Mouse (Mus musculus) intestine, embryonic 14.5 days (tissue): ENCODE data around the gene Rasgrf1. TPM values are rescaled to one million over a fixed set of nuclear protein-coding genes. Genes with fewer than 3 reads are reported as not detected.

Experiments
- ATAC-seq: fragments of 200-750 bp; cut with Nextera tagmentation; replicated peaks from 2 replicates; pipeline ENCODE4 v1.8.0; 2017; ENCODE audit warnings: low read depth, moderate number of reproducible peaks, moderate TSS enrichment, moderate library complexity; ENCODE audit not compliant: low FRiP score, low TSS enrichment
- DNase-seq: peaks from one replicate; pipeline ENCODE4 v3.0.0-alpha.2; 2018; ENCODE audit warnings: low spot score
- H3K27ac ChIP-seq: fragments of 300-500 bp; sonication (generic); 2 replicates; pipeline ENCODE4 v1.5.1; 2014; ENCODE audit warnings: low read depth, mild to moderate bottlenecking, control low read depth
- H3K27me3 ChIP-seq: fragments of 300-500 bp; sonication (generic); replicated peaks from 2 replicates; pipeline ENCODE4 v1.6.1; 2014; ENCODE audit warnings: low read length, control low read depth; ENCODE audit not compliant: control insufficient read depth, insufficient read depth
- H3K36me3 ChIP-seq: fragments of 300-500 bp; sonication (generic); 2 replicates; pipeline ENCODE4 v1.6.1; 2014; ENCODE audit warnings: low read length, control low read depth; ENCODE audit not compliant: control insufficient read depth, insufficient read depth
- H3K4me1 ChIP-seq: fragments of 300-500 bp; sonication (generic); replicated peaks from 2 replicates; pipeline ENCODE4 v1.6.1; 2014; ENCODE audit warnings: low read length, control low read depth, mixed read lengths; ENCODE audit not compliant: control insufficient read depth, insufficient read depth
- H3K4me2 ChIP-seq: fragments of 300-500 bp; sonication (generic); 2 replicates; pipeline ENCODE4 v1.6.1; 2014; ENCODE audit warnings: low read length
- H3K4me3 ChIP-seq: fragments of 300-500 bp; sonication (generic); 2 replicates; pipeline ENCODE4 v1.5.1; 2014; ENCODE audit warnings: low read depth, low read length, control low read depth, mixed read lengths
- H3K9ac ChIP-seq: fragments of 300-500 bp; sonication (generic); 2 replicates; pipeline ENCODE4 v1.6.1; 2014; ENCODE audit warnings: mild to moderate bottlenecking, low read length
- H3K9me3 ChIP-seq: fragments of 300-500 bp; sonication (generic); 2 replicates; pipeline ENCODE4 v1.6.1; 2016; ENCODE audit warnings: low read length, control low read depth; ENCODE audit not compliant: control insufficient read depth
- WGBS: fragments of 180-500 bp; shearing (Covaris S2); extraction: QIAGEN DNeasy Blood & Tissue Kit; methylation state at CpG from one replicate; pipeline ENCODE4 v1.1.7; 2014; 5-methylcytosine and 5-hydroxymethylcytosine counted together
- polyA plus RNA-seq: library from polyadenylated mRNA; unstranded; fragments of >200 nt; fragmentation: Nextera tagmentation; extraction: Ambion mirVana; gene quantifications from 2 replicates; pipeline ENCODE4 v1.2.1, GENCODE M21; 2014

The Rasgrf1 gene
- polyA plus RNA-seq, 1 experiment from 2014 or later, result 0.35 TPM

DNA sequence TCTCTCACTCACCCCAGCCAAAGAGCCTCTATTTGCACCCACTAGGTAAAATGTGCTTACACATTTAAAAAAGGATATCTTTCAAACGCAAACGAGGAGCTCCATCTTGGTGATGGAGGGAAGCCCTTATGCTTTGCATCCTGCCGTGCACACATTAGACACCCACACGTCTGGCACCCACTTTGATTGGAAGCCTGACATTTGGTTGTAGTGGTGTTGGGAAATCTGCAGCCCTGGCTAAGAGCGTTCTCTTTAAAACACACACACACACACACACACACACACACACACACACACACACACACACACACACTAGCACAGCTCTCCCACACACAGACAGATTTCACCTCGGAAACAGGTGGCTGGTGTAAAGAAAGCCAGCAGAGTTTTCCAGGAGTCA is 111.2 kb downstream of the Rasgrf1 start:
- H3K9ac ChIP-seq, result no peak overlapping the region
- no peaks in the 10 kb centered on the region for H3K4me1 ChIP-seq
- no peaks in the 10 kb centered on the region for H3K9me3 ChIP-seq
- H3K36me3 ChIP-seq, result no peaks in the 10 kb centered on the region
- DNase-seq, result no peak
- H3K4me3 ChIP-seq, result no peak overlapping the region
- no peaks in the 10 kb centered on the region for H3K27me3 ChIP-seq
- no peak overlapping the region for H3K27ac ChIP-seq
- H3K4me2 ChIP-seq, result no peak overlapping the region
- ATAC-seq, result no peak
- WGBS, result 78% methylated on average over 6 of the region's 6 CpGs

GRCm38 (mm10) chr9:90021442-90021841 is 111.7 kb downstream of the Rasgrf1 start:
- Histone ChIP-seq H3K4me1 (no peaks in the 10 kb centered on the region), H3K4me2 (no peak overlapping the region), H3K27ac (no peak overlapping the region), H3K36me3 (no peaks in the 10 kb centered on the region), H3K9me3 (no peaks in the 10 kb centered on the region), H3K9ac (no peak overlapping the region), H3K27me3 (no peaks in the 10 kb centered on the region), H3K4me3 (no peak overlapping the region)
- 84% methylated on average over 4 of the region's 4 CpGs for WGBS
- no peak for DNase-seq
- no peak for ATAC-seq

DNA sequence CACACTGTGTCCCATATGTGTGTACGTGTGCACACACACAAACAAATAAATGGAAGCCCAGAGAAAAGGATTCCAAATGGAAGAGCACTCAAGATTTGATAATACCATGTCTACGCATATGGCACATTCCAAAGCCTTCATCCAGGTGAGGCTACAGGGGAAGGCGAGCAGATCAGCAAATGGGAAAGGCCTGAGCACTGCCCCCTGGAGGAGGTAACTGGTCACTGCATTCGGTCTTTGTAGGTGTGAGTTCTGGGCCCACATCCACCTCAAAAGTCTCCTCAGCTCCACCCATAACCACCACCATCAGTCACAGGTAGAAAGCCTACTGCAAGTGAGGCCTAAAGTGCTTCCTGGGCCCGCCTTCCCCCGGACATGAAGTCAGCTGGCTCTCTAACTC is 118.0 kb downstream of the Rasgrf1 start:
- H3K9ac ChIP-seq, result no peak overlapping the region
- DNase-seq (no peak), ATAC-seq (no peak)
- H3K9me3 ChIP-seq, result no peaks in the 10 kb centered on the region
- H3K4me1 ChIP-seq, result no peaks in the 10 kb centered on the region
- no peak overlapping the region for H3K4me2 ChIP-seq
- WGBS, result 93% methylated on average over 6 of the region's 6 CpGs
- no peak overlapping the region for H3K4me3 ChIP-seq
- H3K27ac ChIP-seq, result no peak overlapping the region
- H3K27me3 ChIP-seq, result no peaks in the 10 kb centered on the region
- no peaks in the 10 kb centered on the region for H3K36me3 ChIP-seq

DNA sequence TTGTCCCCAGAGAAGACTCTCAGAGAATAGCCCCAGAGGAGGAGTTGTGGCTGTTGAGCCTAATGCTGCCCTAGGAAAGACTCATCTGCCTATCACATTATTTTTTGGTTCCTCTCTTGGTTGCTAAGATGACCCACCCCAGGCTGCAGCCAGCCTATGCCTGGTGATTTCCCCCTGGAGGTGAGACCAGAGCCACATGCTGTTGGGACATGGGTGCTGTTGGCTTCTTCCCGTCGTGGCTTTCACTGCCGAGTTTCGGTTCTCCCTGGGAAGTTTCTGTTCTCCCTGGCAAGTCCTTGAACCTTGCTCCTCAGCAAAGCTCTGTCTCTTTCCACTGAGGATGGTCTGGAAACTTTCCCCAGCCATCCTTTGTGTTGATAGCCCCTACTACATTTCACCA is 124.2 kb downstream of the Rasgrf1 start:
- WGBS, result 93% methylated on average over 4 of the region's 4 CpGs
- no peaks in the 10 kb centered on the region for H3K4me1 ChIP-seq
- no peak overlapping the region for H3K27ac ChIP-seq
- ATAC-seq (no peak), DNase-seq (no peak)
- no peak overlapping the region for H3K9ac ChIP-seq
- H3K27me3 ChIP-seq, result no peaks in the 10 kb centered on the region
- H3K4me2 ChIP-seq, result no peak overlapping the region
- H3K36me3 ChIP-seq, result no peaks in the 10 kb centered on the region
- no peak overlapping the region for H3K4me3 ChIP-seq
- no peaks in the 10 kb centered on the region for H3K9me3 ChIP-seq

GRCm38 (mm10) chr9:90035168-90035567 is 125.5 kb downstream of the Rasgrf1 start:
- ATAC-seq, result no peak
- 78% methylated on average over 2 of the region's 2 CpGs for WGBS

DNA sequence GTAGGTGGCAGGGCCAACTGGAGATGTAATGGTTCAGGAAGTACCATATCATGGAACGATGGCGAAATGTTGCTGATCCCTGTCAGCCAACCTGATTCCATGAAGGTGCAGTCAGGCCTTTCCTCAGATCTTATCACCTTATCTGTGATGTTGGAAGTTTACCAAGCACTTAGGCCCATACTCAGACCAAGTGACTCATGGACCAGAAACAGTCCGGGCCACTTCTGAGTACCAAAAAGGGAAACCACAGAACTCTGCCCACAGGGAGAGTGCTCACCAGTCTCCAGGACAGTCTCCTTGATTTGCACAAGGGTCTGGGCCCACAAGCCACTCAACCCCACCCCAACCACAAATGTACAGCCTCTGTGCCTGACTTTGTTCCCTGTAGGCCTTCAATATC is 126.1 kb downstream of the Rasgrf1 start:
- no peaks in the 10 kb centered on the region for H3K36me3 ChIP-seq
- H3K9ac ChIP-seq, result no peak overlapping the region
- H3K27me3 ChIP-seq, result no peaks in the 10 kb centered on the region
- DNase-seq (no peak), ATAC-seq (no peak)
- H3K4me3 ChIP-seq, result no peak overlapping the region
- H3K9me3 ChIP-seq, result no peaks in the 10 kb centered on the region
- 86% methylated on average over 3 of the region's 3 CpGs for WGBS
- H3K4me1 ChIP-seq, result no peaks in the 10 kb centered on the region
- no peak overlapping the region for H3K27ac ChIP-seq
- H3K4me2 ChIP-seq, result no peak overlapping the region

More at GRCm38 (mm10) chr9:90035168-90035567, 125.5 kb downstream of the Rasgrf1 start:
- no peaks in the 10 kb centered on the region for H3K9me3 ChIP-seq
- H3K9ac ChIP-seq, result no peak overlapping the region
- H3K4me3 ChIP-seq, result no peak overlapping the region
- H3K27me3 ChIP-seq, result no peaks in the 10 kb centered on the region
- DNase-seq, result no peak
- no peak overlapping the region for H3K27ac ChIP-seq
- H3K4me2 ChIP-seq, result no peak overlapping the region
- no peaks in the 10 kb centered on the region for H3K4me1 ChIP-seq
- H3K36me3 ChIP-seq, result no peaks in the 10 kb centered on the region

DNA sequence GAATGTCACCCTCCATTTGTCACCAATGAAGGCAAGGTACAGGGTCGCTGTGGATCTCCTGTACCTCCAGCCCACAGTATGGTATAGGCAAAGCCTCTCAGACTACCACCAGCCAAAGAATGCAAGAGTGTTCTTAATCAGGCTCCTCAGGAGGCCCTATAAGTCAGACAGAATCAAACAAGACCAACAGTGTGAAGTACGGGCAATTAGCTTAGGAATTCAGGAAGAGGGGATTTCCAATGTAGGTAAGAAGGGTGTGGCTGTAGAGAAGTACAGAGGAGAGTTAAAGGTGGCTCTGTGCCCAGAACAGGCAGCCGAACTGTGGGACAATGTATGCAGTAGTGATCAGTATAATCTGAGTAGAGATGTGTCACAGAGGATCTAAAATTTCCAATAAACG is 126.6 kb downstream of the Rasgrf1 start:
- Histone ChIP-seq H3K4me2 (no peak overlapping the region), H3K4me3 (no peak overlapping the region), H3K36me3 (no peaks in the 10 kb centered on the region), H3K9me3 (no peaks in the 10 kb centered on the region), H3K4me1 (no peaks in the 10 kb centered on the region), H3K9ac (no peak overlapping the region), H3K27ac (no peak overlapping the region), H3K27me3 (no peaks in the 10 kb centered on the region)
- WGBS, result 71% methylated on average over 4 of the region's 4 CpGs
- DNase-seq (no peak), ATAC-seq (0 out of 2 replicates have a peak, but pooled peaks have one; percentile 48)

GRCm38 (mm10) chr9:90038535-90038934 is 128.8 kb downstream of the Rasgrf1 start:
- no peak for DNase-seq
- ATAC-seq, result no peak
- 70% methylated on average over 4 of the region's 4 CpGs for WGBS

DNA sequence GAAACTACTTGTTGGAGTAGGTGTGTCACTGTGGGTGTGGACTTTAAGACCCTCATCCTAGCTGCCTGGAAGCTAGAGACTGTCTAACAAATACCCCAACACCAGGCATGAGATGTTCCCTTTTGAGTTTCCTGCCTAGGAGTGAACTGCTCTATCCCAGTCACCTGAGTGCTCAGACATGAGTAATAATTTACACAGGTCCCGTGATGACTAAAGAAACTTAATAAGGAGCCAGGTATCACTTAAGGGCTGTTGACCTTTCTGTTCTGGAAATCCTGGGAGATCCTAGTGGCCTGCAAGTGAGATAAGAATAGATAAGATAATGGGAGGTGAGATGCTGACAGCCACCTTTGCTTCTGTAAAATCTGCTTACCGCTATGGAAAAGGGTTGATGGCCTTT is 131.2 kb downstream of the Rasgrf1 start:
- H3K27me3 ChIP-seq, result no peaks in the 10 kb centered on the region
- ATAC-seq (peak; percentile 63), DNase-seq (no peak)
- no peak overlapping the region for H3K4me3 ChIP-seq
- H3K9ac ChIP-seq, result no peak overlapping the region
- 62% methylated on average over 2 of the region's 2 CpGs for WGBS
- no peaks in the 10 kb centered on the region for H3K4me1 ChIP-seq
- H3K9me3 ChIP-seq, result no peaks in the 10 kb centered on the region
- H3K4me2 ChIP-seq, result no peak overlapping the region
- no peaks in the 10 kb centered on the region for H3K36me3 ChIP-seq
- no peak overlapping the region for H3K27ac ChIP-seq

More at GRCm38 (mm10) chr9:90038535-90038934, 128.8 kb downstream of the Rasgrf1 start:
- no peak overlapping the region for H3K9ac ChIP-seq
- no peaks in the 10 kb centered on the region for H3K27me3 ChIP-seq
- no peak overlapping the region for H3K27ac ChIP-seq
- no peak overlapping the region for H3K4me2 ChIP-seq
- no peaks in the 10 kb centered on the region for H3K9me3 ChIP-seq
- H3K36me3 ChIP-seq, result no peaks in the 10 kb centered on the region
- no peak overlapping the region for H3K4me3 ChIP-seq
- no peaks in the 10 kb centered on the region for H3K4me1 ChIP-seq
